Comparison of ENCODE assay signal across 32 mouse cellular contexts in the genomic region with DNA sequence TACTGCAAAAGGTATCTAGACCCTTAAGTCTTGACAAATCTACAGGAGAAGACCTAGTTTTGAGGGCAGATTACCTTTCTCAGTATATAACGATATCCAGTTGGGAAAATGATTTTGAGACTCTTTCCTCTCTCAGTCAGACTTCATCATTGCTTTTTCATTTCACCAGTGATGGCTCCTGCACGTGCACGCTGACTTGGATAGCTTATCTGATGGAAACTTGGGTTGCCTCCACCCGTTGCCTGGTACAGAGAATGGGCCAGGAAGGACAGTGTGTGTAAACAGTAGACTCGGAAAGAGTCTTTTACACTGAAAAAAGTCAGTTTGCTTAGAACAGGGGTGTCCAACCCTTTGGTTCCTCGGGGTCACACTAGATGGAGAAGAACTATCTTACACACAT.
"Had no signal": no experiment of that assay in that cellular context is flagged by ENCODE, and none has a peak within 500 bp of the region (broad histone marks: within the 10 kb centered on the region; RNA-seq: fewer than 3 reads in every experiment).

No protein-coding gene starts in this region.

- H3K9me3 ChIP-seq: limb, embryonic 10.5 days; limb, embryonic 12.5 days; limb, embryonic 13.5 days; limb, embryonic 15.5 days; liver, embryonic 12.5 days; liver, embryonic 13.5 days; liver, embryonic 15.5 days; lung, embryonic 15.5 days; megakaryocyte, embryonic 14.5 days; midbrain, embryonic 10.5 days; midbrain, embryonic 12.5 days; midbrain, embryonic 13.5 days; midbrain, embryonic 15.5 days had no signal

- H3K27me3 ChIP-seq: limb, embryonic 12.5 days; limb, embryonic 13.5 days; limb, embryonic 15.5 days; liver, embryonic 12.5 days; liver, embryonic 13.5 days; liver, embryonic 15.5 days; lung, embryonic 15.5 days; megakaryocyte, embryonic 14.5 days; midbrain, embryonic 12.5 days; midbrain, embryonic 13.5 days; midbrain, embryonic 15.5 days had no signal

- DNase-seq: left cerebral cortex, postnatal 4 days; liver; liver, embryonic 13.5 days; liver, postnatal 0 days; lung, adult 18-20 months; lung, adult 2 months; lung, embryonic 14.5 days; lung, postnatal 10 days; lung, postnatal 14 days; lung, postnatal 36 days; lung, postnatal 4 days; midbrain, embryonic 14.5 days had no signal

- H3K36me3 ChIP-seq: limb, embryonic 15.5 days; liver, embryonic 15.5 days; lung, embryonic 15.5 days; midbrain, embryonic 12.5 days; midbrain, embryonic 13.5 days; midbrain, embryonic 15.5 days had no signal

- H3K9ac ChIP-seq: limb, embryonic 12.5 days; limb, embryonic 13.5 days; limb, embryonic 15.5 days; liver, embryonic 12.5 days; liver, embryonic 13.5 days; liver, embryonic 14.5 days; liver, embryonic 15.5 days; liver, postnatal 0 days; lung, embryonic 14.5 days; lung, embryonic 15.5 days; midbrain, embryonic 12.5 days; midbrain, embryonic 13.5 days; midbrain, embryonic 15.5 days had no signal

- H3K4me1 ChIP-seq: limb, embryonic 15.5 days; liver, embryonic 13.5 days; liver, embryonic 15.5 days; lung, embryonic 15.5 days; midbrain, embryonic 12.5 days; midbrain, embryonic 15.5 days had no signal

- H3K27ac ChIP-seq: left cerebral cortex, adult 2 months; limb, embryonic 10.5 days; limb, embryonic 12.5 days; limb, embryonic 13.5 days; limb, embryonic 15.5 days; liver, embryonic 12.5 days; liver, embryonic 13.5 days; liver, embryonic 14.5 days; liver, embryonic 15.5 days; lung, embryonic 15.5 days; macrophage; midbrain, embryonic 10.5 days; midbrain, embryonic 12.5 days; midbrain, embryonic 13.5 days; midbrain, embryonic 15.5 days had no signal

- H3K4me3 ChIP-seq: left cerebral cortex, adult 2 months; limb, embryonic 10.5 days; limb, embryonic 12.5 days; limb, embryonic 13.5 days; limb, embryonic 15.5 days; liver, embryonic 12.5 days; liver, embryonic 13.5 days; liver, embryonic 15.5 days; lung, embryonic 15.5 days; megakaryocyte, embryonic 14.5 days; midbrain, embryonic 10.5 days; midbrain, embryonic 12.5 days; midbrain, embryonic 13.5 days; midbrain, embryonic 15.5 days; myocyte had no signal

- ATAC-seq: liver, embryonic 12.5 days; liver, postnatal 0 days; lung, postnatal 0 days; midbrain, embryonic 13.5 days; midbrain, embryonic 15.5 days; midbrain, embryonic 16.5 days had no signal

- H3K4me2 ChIP-seq: limb, embryonic 12.5 days; limb, embryonic 13.5 days; limb, embryonic 15.5 days; liver, embryonic 11.5 days; liver, embryonic 12.5 days; liver, embryonic 13.5 days; liver, embryonic 15.5 days; lung, embryonic 14.5 days; lung, embryonic 15.5 days; midbrain, embryonic 11.5 days; midbrain, embryonic 12.5 days; midbrain, embryonic 13.5 days; midbrain, embryonic 15.5 days had no signal
